Mouse (Mus musculus): ENCODE measurements around the gene Errfi1.

DNA sequence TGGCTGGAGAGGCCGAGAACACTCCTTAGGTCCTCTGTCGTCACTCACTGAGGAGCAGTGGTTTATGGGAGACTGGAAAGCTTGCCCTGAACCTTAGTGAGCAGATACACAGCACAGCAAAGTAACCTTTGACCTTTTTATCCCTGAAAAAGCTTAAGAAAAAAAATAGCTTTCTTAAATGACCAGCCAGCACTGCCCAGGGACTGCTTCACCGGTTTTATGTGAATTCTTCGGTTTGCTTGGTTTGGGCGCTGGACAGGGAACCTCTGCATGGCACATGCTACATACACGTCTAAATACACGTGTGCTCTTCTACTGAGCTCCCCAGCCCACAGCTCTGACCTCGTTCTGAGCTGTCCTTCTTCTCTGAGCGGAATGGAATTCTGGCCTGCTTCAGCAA is 31.1 kb upstream of the Errfi1 start:
- TF ChIP-seq CTCF (IDR thresholded peaks at IDR 0.05; ENCODE audit: low read depth, low read length) (no peak), POLR2A (IDR thresholded peaks at IDR 0.05; ENCODE audit: extremely low read depth, insufficient read depth, low read length) (no peak)
